Mouse (Mus musculus) spleen, adult 12 weeks (tissue): ENCODE measurements around the gene Amy2a4.
"Not testable (repeated sequence)": the region's sequence is repeated elsewhere in the genome, so short reads cannot be mapped to it uniquely, and the experiment has no call there.

ENCODE experiments used
- DNase-seq: peaks from one replicate; pipeline ENCODE4 v3.0.0; 2022; ENCODE audit warnings: low spot score

Gene Amy2a4

GRCm38 (mm10) chr3:113291349-113291748, at the start of gene Amy2a4:
Gene Amy2a4, minus strand, starts transcription at chr3:113291449.
- DNase-seq = not testable (repeated sequence)

- DNase-seq = not testable (repeated sequence)
These were observed 32.7 kb upstream of the Amy2a4 start, which contains the start of gene Amy2a3 for GRCm38 (mm10) chr3:113323952-113324351. Gene Amy2a3, minus strand, starts transcription at chr3:113324052.

GRCm38 (mm10) chr3:113312937-113313336, 21.7 kb upstream of the Amy2a4 start:
- DNase-seq = not testable (repeated sequence)

- not testable (repeated sequence) for DNase-seq
These were observed 11.0 kb downstream of the Amy2a4 start for GRCm38 (mm10) chr3:113280285-113280684.

GRCm38 (mm10) chr3:113279586-113279985, 11.7 kb downstream of the Amy2a4 start:
- DNase-seq = not testable (repeated sequence)

GRCm38 (mm10) chr3:113258737-113259136, 32.5 kb downstream of the Amy2a4 start, which contains the start of gene Amy2a5:
Gene Amy2a5, minus strand, starts transcription at chr3:113258837.
- not testable (repeated sequence) for DNase-seq
